Mouse (Mus musculus) stomach, embryonic 14.5 days (tissue): ENCODE data around the gene Maml2. TPM values are rescaled to one million over a fixed set of nuclear protein-coding genes. Genes with fewer than 3 reads are reported as not detected.

Experiments
- ATAC-seq: fragments of 200-750 bp; cut with Nextera tagmentation; 2 replicates; pipeline ENCODE4 v1.8.0; 2017; ENCODE audit warnings: low read depth, moderate TSS enrichment; ENCODE audit not compliant: insufficient number of reproducible peaks, insufficient read depth, low FRiP score
- H3K27ac ChIP-seq: fragments of 300-500 bp; sonication (generic); 2 replicates; pipeline ENCODE4 v1.5.1; 2014; ENCODE audit warnings: mild to moderate bottlenecking, low read length, moderate library complexity, mixed read lengths
- H3K27me3 ChIP-seq: fragments of 300-500 bp; sonication (generic); 2 replicates; pipeline ENCODE4 v1.6.1; 2014; ENCODE audit warnings: low read length, control low read depth, mixed read lengths; ENCODE audit not compliant: control insufficient read depth, insufficient read depth
- H3K36me3 ChIP-seq: fragments of 300-500 bp; sonication (generic); 2 replicates; pipeline ENCODE4 v1.6.1; 2014; ENCODE audit warnings: mild to moderate bottlenecking, control low read depth, low read length, moderate library complexity, mixed read lengths; ENCODE audit not compliant: control insufficient read depth, insufficient read depth
- H3K4me1 ChIP-seq: fragments of 300-500 bp; sonication (generic); 2 replicates; pipeline ENCODE4 v1.6.1; 2014; ENCODE audit warnings: low read length, control low read depth, mixed read lengths; ENCODE audit not compliant: control insufficient read depth, insufficient read depth
- H3K4me2 ChIP-seq: fragments of 300-500 bp; sonication (generic); replicated peaks from 2 replicates; pipeline ENCODE4 v1.6.1; 2014; ENCODE audit warnings: low read depth, low read length, control low read depth
- H3K4me3 ChIP-seq: fragments of 300-500 bp; sonication (generic); 2 replicates; pipeline ENCODE4 v1.5.1; 2014; ENCODE audit warnings: low read depth, low read length, control low read depth
- H3K9ac ChIP-seq: fragments of 300-500 bp; sonication (generic); replicated peaks from 2 replicates; pipeline ENCODE4 v1.6.1; 2014; ENCODE audit warnings: low read depth, mild to moderate bottlenecking, control low read depth, low read length, moderate library complexity, mixed read lengths
- H3K9me3 ChIP-seq: fragments of 300-500 bp; sonication (generic); 2 replicates; pipeline ENCODE4 v1.6.1; 2016; ENCODE audit warnings: low read depth, low read length, control low read depth; ENCODE audit not compliant: control insufficient read depth
- WGBS: fragments of 180-500 bp; shearing (Covaris S2); extraction: QIAGEN DNeasy Blood & Tissue Kit; methylation state at CpG from one replicate; pipeline ENCODE4 v1.1.7; 2014; 5-methylcytosine and 5-hydroxymethylcytosine counted together
- polyA plus RNA-seq: library from polyadenylated mRNA; unstranded; fragments of >200 nt; fragmentation: Nextera tagmentation; extraction: Ambion mirVana; gene quantifications from 2 replicates; pipeline ENCODE4 v1.2.1, GENCODE M21; 2014

Gene Maml2
- polyA plus RNA-seq, 1 experiment from 2014 or later, result 12.7 TPM

- Histone ChIP-seq H3K9ac (no peak overlapping the region), H3K4me1 (peaks cover 5% of the 10 kb centered on the region; the same call in 1 of the 2 replicates), H3K4me3 (no peak overlapping the region), H3K27me3 (no peaks in the 10 kb centered on the region), H3K9me3 (no peaks in the 10 kb centered on the region), H3K4me2 (no peak overlapping the region), H3K36me3 (no peaks in the 10 kb centered on the region), H3K27ac (no peak overlapping the region)
- 83% methylated on average over 1 of the region's 1 CpGs for WGBS
- no peak for ATAC-seq
These were observed 148.5 kb downstream of the Maml2 start for GRCm38 (mm10) chr9:13446236-13446635.

DNA sequence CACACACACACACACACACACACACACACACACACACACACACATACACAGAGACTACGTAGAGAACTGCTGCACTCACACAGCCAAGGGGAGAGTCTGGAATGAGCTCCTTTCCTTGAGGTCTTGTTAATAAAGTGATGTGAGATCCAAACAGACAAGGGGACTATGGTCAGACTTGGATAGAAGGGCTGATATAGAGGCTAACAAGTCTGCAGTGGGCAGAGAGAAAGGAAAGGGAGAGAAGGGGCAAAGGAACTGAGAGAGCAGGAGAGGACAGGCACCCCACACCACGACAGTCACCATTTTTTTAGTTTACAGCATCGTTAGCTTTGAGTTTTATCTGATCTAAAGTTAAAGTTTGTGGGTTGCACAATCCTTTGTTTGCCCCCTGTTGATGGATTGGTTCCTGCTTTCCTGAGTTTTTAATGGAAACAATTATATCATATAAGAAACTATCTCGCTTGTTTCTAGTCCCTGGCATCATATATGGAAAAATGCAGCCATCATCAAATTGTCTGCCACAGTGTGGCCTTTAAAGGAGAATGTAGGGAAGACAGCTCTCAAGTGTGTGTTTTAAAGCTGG is 149.0 kb downstream of the Maml2 start, which contains the start of gene Gm17571:
Gm17571 (minus strand) TSS at position 51 of the 583 bp plus-strand sequence.
- H3K4me2 ChIP-seq, result no peak within 1 kb of the TSS
- H3K9me3 ChIP-seq, result no peaks in the 10 kb centered on the region
- H3K4me1 ChIP-seq, result peaks cover 5% of the 10 kb centered on the region; the same call in 1 of the 2 replicates
- H3K4me3 ChIP-seq, result no peak within 1 kb of the TSS
- no peak within 1 kb of the TSS for H3K27ac ChIP-seq
- 49% methylated on average over 4 of the region's 4 CpGs for WGBS
- ATAC-seq, result no peak
- no peak within 1 kb of the TSS for H3K9ac ChIP-seq
- no peaks in the 10 kb centered on the region for H3K36me3 ChIP-seq
- no peaks in the 10 kb centered on the region for H3K27me3 ChIP-seq

DNA sequence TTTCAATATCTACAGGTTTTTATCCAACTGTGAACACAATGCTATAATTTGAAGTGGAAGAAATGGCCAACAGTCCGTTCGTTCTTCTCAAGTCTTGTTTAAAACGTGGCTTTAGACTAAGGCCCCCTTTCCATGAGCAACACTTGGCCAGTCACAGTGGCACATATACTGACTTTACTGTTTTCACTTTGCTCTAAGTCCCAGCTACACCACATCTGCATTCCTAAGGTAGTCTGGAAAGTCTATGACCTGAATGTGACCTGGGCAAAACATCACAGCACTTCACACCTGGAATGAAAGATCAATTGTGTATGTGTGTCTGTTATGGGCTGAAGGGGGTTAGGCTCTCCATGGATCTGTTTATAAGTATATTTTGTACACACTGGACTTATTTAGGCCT is 151.0 kb downstream of the Maml2 start:
- Histone ChIP-seq H3K27ac (no peak overlapping the region), H3K9me3 (no peaks in the 10 kb centered on the region), H3K9ac (no peak overlapping the region), H3K36me3 (no peaks in the 10 kb centered on the region), H3K4me2 (no peak overlapping the region), H3K4me3 (no peak overlapping the region), H3K4me1 (peaks cover 5% of the 10 kb centered on the region; the same call in 1 of the 2 replicates), H3K27me3 (no peaks in the 10 kb centered on the region)
- 82% methylated on average over 3 of the region's 3 CpGs for WGBS
- no peak for ATAC-seq

DNA sequence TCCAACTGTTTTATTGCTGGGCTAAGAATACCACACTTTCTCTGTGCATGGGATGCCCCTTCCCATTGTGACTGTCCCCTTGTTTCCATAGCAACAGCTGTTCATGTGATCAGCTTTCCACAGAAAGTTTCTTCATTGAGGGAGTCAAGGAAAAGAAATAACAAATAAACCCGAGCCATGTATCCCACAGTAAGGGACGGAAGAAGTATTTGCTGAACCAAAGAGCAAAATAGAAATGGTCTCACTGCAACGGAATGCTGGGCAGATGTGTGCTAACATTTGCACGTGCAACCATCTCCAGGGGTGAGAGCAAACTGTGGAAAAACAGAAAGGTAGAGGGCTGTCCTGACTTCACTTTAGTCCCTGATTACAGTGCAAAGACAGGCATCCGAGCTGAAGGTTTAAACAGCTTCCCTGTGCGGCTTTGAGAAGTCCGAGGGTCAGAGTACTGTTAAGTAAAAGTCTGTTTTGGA is 156.9 kb downstream of the Maml2 start:
- no peaks in the 10 kb centered on the region for H3K27me3 ChIP-seq
- H3K4me3 ChIP-seq, result no peak overlapping the region
- H3K9me3 ChIP-seq, result no peaks in the 10 kb centered on the region
- peak overlapping the region; percentile 10; the same call in 1 of the 2 replicates for H3K4me2 ChIP-seq
- no peak overlapping the region for H3K9ac ChIP-seq
- H3K36me3 ChIP-seq, result no peaks in the 10 kb centered on the region
- WGBS, result 21% methylated on average over 7 of the region's 7 CpGs
- no peaks in the 10 kb centered on the region; the same call in 1 of the 2 replicates for H3K4me1 ChIP-seq
- no peak overlapping the region; the same call in 1 of the 2 replicates for H3K27ac ChIP-seq
- ATAC-seq, result 0 out of 2 replicates have a peak, but pooled peaks have one; percentile 46

- Histone ChIP-seq H3K9ac (no peak overlapping the region), H3K27ac (no peak overlapping the region), H3K4me1 (no peaks in the 10 kb centered on the region; the same call in 1 of the 2 replicates), H3K9me3 (no peaks in the 10 kb centered on the region), H3K27me3 (no peaks in the 10 kb centered on the region), H3K4me2 (no peak overlapping the region), H3K36me3 (no peaks in the 10 kb centered on the region), H3K4me3 (no peak overlapping the region)
- whole genome bisulfite sequencing, result 55% methylated on average over 1 of the region's 1 CpGs
- no peak for ATAC-seq
These were observed 157.5 kb downstream of the Maml2 start for GRCm38 (mm10) chr9:13455231-13455630.

DNA sequence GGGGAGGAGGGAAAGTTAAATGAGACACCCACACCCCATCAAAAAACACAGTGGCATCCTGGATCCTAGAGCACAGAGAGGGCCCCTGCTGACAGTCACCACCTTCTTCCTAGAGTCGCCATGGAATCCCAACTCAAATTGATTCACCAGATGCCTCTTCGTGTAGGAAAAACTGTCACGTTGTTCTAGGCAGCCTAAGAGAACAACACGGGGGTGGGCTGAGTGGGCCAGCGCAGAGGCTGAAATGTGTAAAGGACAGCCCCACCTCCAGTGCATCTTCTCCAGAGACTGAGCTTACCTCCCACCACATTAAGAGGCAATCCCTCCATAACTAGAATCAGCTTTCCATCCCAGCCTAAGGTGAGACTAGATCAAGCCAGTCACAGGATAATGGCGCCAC is 160.0 kb downstream of the Maml2 start:
- no peak overlapping the region for H3K4me3 ChIP-seq
- no peaks in the 10 kb centered on the region for H3K9me3 ChIP-seq
- H3K27me3 ChIP-seq, result no peaks in the 10 kb centered on the region
- no peaks in the 10 kb centered on the region for H3K36me3 ChIP-seq
- no peak for ATAC-seq
- H3K27ac ChIP-seq, result no peak overlapping the region
- 80% methylated on average over 6 of the region's 6 CpGs for WGBS
- H3K4me1 ChIP-seq, result no peaks in the 10 kb centered on the region; the same call in 1 of the 2 replicates
- no peak overlapping the region for H3K9ac ChIP-seq
- H3K4me2 ChIP-seq, result no peak overlapping the region

GRCm38 (mm10) chr9:13459371-13459770 is 161.6 kb downstream of the Maml2 start:
- H3K9me3 ChIP-seq, result no peaks in the 10 kb centered on the region
- 47% methylated on average over 1 of the region's 1 CpGs for WGBS
- H3K4me1 ChIP-seq, result no peaks in the 10 kb centered on the region; the same call in 1 of the 2 replicates
- no peak for ATAC-seq
- H3K36me3 ChIP-seq, result no peaks in the 10 kb centered on the region
- no peak overlapping the region for H3K4me2 ChIP-seq
- no peak overlapping the region for H3K9ac ChIP-seq
- H3K27me3 ChIP-seq, result no peaks in the 10 kb centered on the region
- H3K27ac ChIP-seq, result no peak overlapping the region
- H3K4me3 ChIP-seq, result no peak overlapping the region

DNA sequence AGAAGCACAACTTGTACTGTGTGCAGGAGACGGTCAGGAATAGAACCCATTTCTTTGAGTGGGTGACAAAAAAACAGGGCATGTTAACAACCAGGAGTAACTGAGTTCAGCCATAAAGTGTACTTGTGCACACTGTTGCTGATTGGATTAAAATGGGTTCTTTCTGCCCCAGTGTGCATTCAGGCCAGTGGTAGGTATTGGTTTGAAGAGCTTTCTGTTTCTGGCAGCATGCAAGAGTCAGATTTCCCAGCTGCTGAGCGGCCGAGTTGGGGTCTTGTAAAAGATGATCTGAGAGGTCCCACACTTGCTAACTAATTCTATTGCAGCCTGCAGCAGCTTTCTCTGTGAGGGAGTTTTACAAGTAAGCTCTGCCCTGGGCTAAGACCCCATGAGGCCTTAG is 162.3 kb downstream of the Maml2 start:
- no peaks in the 10 kb centered on the region for H3K4me1 ChIP-seq
- H3K4me2 ChIP-seq, result no peak overlapping the region

DNA sequence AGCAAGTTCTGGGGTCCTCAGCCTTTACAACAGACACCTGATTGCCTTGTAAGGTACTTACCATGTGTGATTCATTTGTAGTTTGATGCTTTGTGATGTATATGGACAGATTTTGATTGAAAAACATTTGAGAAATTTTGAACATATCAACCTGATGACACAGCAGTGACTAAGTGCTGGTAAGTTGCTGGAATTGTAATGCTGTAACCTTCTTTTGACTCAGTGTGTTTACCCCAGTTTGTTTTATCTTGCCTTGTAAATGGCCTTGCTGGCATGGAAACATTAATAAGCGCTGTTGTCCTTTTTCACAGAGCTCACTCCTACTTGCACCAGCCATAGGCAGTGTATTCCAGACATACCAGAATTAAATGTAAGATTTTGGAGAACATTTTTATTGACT is 163.2 kb downstream of the Maml2 start:
- Histone ChIP-seq H3K27me3 (no peaks in the 10 kb centered on the region), H3K9me3 (no peaks in the 10 kb centered on the region), H3K4me2 (no peak overlapping the region), H3K36me3 (no peaks in the 10 kb centered on the region), H3K27ac (no peak overlapping the region), H3K4me3 (no peak overlapping the region), H3K4me1 (no peaks in the 10 kb centered on the region), H3K9ac (no peak overlapping the region)
- no peak for ATAC-seq
- 92% methylated on average over 1 of the region's 1 CpGs for WGBS

More for the DNA sequence above, 162.3 kb downstream of the Maml2 start:
- Histone ChIP-seq H3K36me3 (no peaks in the 10 kb centered on the region), H3K9me3 (no peaks in the 10 kb centered on the region), H3K9ac (no peak overlapping the region), H3K27me3 (no peaks in the 10 kb centered on the region), H3K27ac (no peak overlapping the region), H3K4me3 (no peak overlapping the region)
- no peak for ATAC-seq
- WGBS, result 80% methylated on average over 3 of the region's 3 CpGs
